ENCODE assay signal across 7 mouse cellular contexts in the genomic region with DNA sequence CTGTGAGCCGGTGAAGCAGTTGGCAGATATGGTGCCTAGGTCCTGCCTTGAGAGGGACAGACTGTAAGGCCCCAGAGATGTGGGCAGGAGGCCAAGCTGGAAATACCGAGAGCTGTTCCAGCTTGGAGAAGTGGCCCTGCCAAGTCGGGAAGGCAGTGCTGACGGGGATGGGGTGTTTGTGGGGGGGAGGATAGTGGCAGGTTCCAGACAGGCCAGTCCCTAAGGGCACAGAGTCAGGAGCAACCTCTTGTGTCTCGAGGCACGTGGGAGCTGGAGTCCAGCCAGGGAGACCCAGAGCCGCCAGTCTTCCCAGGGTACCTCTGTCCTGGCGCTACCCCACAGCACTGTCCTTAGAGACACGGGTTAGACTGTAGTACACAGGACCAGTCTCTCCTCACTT. TPM values are rescaled to one million over a fixed set of nuclear protein-coding genes. Genes with fewer than 3 reads are reported as not detected.
DNase-seq lines count a peak whose midpoint lies in the region; ATAC-seq lines count a peak whose summit lies in the region.

No protein-coding gene starts in this region.

- ATAC-seq in cerebellum, adult (ENCODE audit: insufficient number of reproducible peaks, low FRiP score, low TSS enrichment), result peak; percentile 77

- peak; percentile 89 for DNase-seq in adrenal gland, adult 8-10 months
- DNase-seq in frontal cortex, postnatal 10 days (ENCODE audit: low spot score in 2 of 2), result peak; percentile 61 to 62
- peak; percentile 90 for DNase-seq in heart, postnatal 25 days (ENCODE audit: low spot score)
- peak; percentile 51 to 61 for DNase-seq in layer of hippocampus, adult 8-10 months (ENCODE audit: low spot score in 2 of 2)
- peak; percentile 92 to 96 for DNase-seq in lung, postnatal 4 days
- no peak for DNase-seq in thymus, postnatal 25 days

- intact Hi-C loops in heart, postnatal 25 days (cut with DNase I), result no loop called here

RNA-seq across cellular contexts. Expression of a gene that starts 53.3 kb away (rescaled TPM):
- 10 to 100 TPM in 1 of 4 experiments, 1 to 10 TPM in 3; 7.6 to 11.1 (median 8.6) TPM for total RNA-seq in adrenal gland, adult 8-10 months (2022)
- total RNA-seq in heart, postnatal 25 days (2021), result 10 to 100 TPM in 1 of 2 experiments, 1 to 10 TPM in 1; 9.8 to 13.6 TPM
- total RNA-seq in layer of hippocampus, adult 8-10 months (2022), result 1 to 10 TPM; 1.7 to 2.5 (median 2.0) TPM
